Mouse (Mus musculus) liver, embryonic 14.5 days (tissue): ENCODE measurements around the gene Ddx52. TPM values are rescaled to one million over a fixed set of nuclear protein-coding genes. Genes with fewer than 3 reads are reported as not detected.

Experiments
- ATAC-seq: fragments of 200-750 bp; cut with Nextera tagmentation; 2 replicates; pipeline ENCODE4 v1.8.0; 2017; ENCODE audit warnings: moderate number of reproducible peaks, mild to moderate bottlenecking, moderate library complexity; ENCODE audit not compliant: insufficient read depth
- DNase-seq, 3 experiments: peaks; one replicate each; pipeline ENCODE4 v3.0.0-alpha.2; 2012 to 2013; ENCODE audit warnings: low read depth in 3 of 3, low spot score in 3 of 3
- H3K27ac ChIP-seq: fragments of 300-500 bp; sonication (generic); 2 replicates; pipeline ENCODE4 v1.5.1; 2014; ENCODE audit warnings: moderate library complexity, mild to moderate bottlenecking, control low read depth, inconsistent platforms
- H3K27me3 ChIP-seq: fragments of 300-500 bp; sonication (generic); 2 replicates; pipeline ENCODE4 v1.6.1; 2014; ENCODE audit warnings: mild to moderate bottlenecking, low read length, moderate library complexity; ENCODE audit not compliant: control insufficient read depth, insufficient read depth
- H3K36me3 ChIP-seq: fragments of 300-500 bp; sonication (generic); replicated peaks from 2 replicates; pipeline ENCODE4 v1.6.1; 2014; ENCODE audit warnings: low read depth; ENCODE audit not compliant: control insufficient read depth, insufficient read depth
- H3K4me1 ChIP-seq, 2 experiments: fragments of 200-500 bp in 1 of 2; fragments of 300-500 bp in 1 of 2; sonication (generic) in 1 of 2; replicated peaks; 2 replicates each; pipeline ENCODE4 v1.6.1; 2012 to 2014; ENCODE audit warnings: antibody characterized with exemption in 1 of 2, inconsistent platforms in 1 of 2, low read length in 1 of 2; ENCODE audit not compliant: control insufficient read depth in 2 of 2, insufficient read depth in 2 of 2
- H3K4me2 ChIP-seq: fragments of 300-500 bp; sonication (generic); 2 replicates; pipeline ENCODE4 v1.6.1; 2014; ENCODE audit warnings: low read depth, mild to moderate bottlenecking, control low read depth, moderate library complexity
- H3K4me3 ChIP-seq, 2 experiments: fragments of 200-500 bp in 1 of 2; fragments of 300-500 bp in 1 of 2; sonication (generic) in 1 of 2; 2 replicates each; pipeline ENCODE4 v1.5.1; 2012 to 2014; ENCODE audit warnings: low read depth in 2 of 2, low read length in 2 of 2, mild to moderate bottlenecking in 2 of 2, control low read depth in 1 of 2, inconsistent platforms in 1 of 2, moderate library complexity in 1 of 2; ENCODE audit not compliant: insufficient read depth in 1 of 2
- H3K9ac ChIP-seq: fragments of 300-500 bp; sonication (generic); replicated peaks from 2 replicates; pipeline ENCODE4 v1.6.1; 2014; ENCODE audit warnings: mild to moderate bottlenecking, control low read depth, moderate library complexity
- H3K9me3 ChIP-seq: fragments of 300-500 bp; sonication (generic); 2 replicates; pipeline ENCODE4 v1.6.1; 2016; ENCODE audit warnings: low read length, mixed read lengths; ENCODE audit not compliant: control insufficient read depth
- CTCF ChIP-seq: IDR thresholded peaks from 2 replicates; pipeline ENCODE4 v1.5.1; 2016; ENCODE audit warnings: antibody characterized with exemption, low read depth, control low read depth
- EP300 ChIP-seq: IDR thresholded peaks from 2 replicates; pipeline ENCODE4 v1.6.1; 2016; ENCODE audit warnings: antibody characterized with exemption, low read depth
- WGBS: fragments of 180-500 bp; shearing (Covaris S2); extraction: QIAGEN DNeasy Blood & Tissue Kit; methylation state at CpG from one replicate; pipeline ENCODE4 v1.1.7; 2014; ENCODE audit not compliant: insufficient replicate concordance; 5-methylcytosine and 5-hydroxymethylcytosine counted together
- polyA plus RNA-seq, 2 experiments: library from polyadenylated mRNA; depleted of rRNA in 1 of 2; stranded (reverse) in 1 of 2; unstranded in 1 of 2; fragments of >200 nt; fragmentation: Nextera tagmentation in 1 of 2; extraction: Ambion mirVana in 1 of 2; gene quantifications; 2 replicates each; pipeline versions ENCODE4 v1.2.1 to v1.2.3; 2012 to 2014

Gene Ddx52
- 5.2 and 8.6 TPM in 2 replicates for polyA plus RNA-seq (2012; rRNA removed)
- polyA plus RNA-seq (2014; fragmentation: Nextera tagmentation; extraction: Ambion mirVana): 15.6 and 16.6 TPM in 2 replicates

- Histone ChIP-seq H3K36me3 (peaks cover 27% of the 10 kb centered on the region), H3K4me3 (peak within 1 kb of the TSS; percentile 88 to 97), H3K27ac (peak within 1 kb of the TSS; percentile 60), H3K4me2 (peak within 1 kb of the TSS; percentile 90), H3K9ac (peak within 1 kb of the TSS; percentile 90), H3K9me3 (no peaks in the 10 kb centered on the region), H3K4me1 (peaks cover 9 to 10% of the 10 kb centered on the region in 2 experiments), H3K27me3 (no peaks in the 10 kb centered on the region)
- DNase-seq: peak; percentile 75 to 83 (median 75)
- under 1% methylated on average over 49 of the region's 49 CpGs for WGBS
- TF ChIP-seq CTCF: no peak
- TF ChIP-seq EP300: no peak
- ATAC-seq: peak; percentile 93
These were observed at the start of gene Ddx52 for GRCm38 (mm10) chr11:83941950-83942840. Gene Ddx52 (plus strand): TSS chr11:83942062.

DNA sequence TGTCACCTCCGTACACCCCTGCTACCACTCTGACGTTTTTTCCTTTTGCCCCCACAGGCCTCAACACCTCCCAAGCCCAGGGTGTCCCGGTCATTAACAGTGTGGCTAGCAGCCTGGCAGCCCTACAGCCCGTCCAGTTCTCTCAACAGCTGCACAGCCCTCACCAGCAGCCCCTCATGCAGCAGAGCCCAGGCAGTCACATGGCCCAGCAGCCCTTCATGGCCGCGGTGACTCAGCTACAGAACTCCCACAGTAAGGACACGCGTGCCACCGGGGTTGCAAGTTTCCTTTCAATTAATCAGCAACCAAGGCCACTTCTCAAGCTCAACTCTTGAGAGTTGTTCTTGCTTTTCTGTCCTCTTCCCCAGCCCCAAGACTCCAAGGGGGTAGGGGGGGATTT is 48.5 kb upstream of the Ddx52 start:
- H3K27me3 ChIP-seq: no peaks in the 10 kb centered on the region
- 73% methylated on average over 9 of the region's 9 CpGs for WGBS

GRCm38 (mm10) chr11:83896430-83897410 is 45.1 kb upstream of the Ddx52 start:
- H3K4me1 ChIP-seq: peaks cover 0 to 8% of the 10 kb centered on the region in 2 experiments; a peak in 2 of 4 replicates
- no peak overlapping the region for H3K4me3 ChIP-seq
- H3K9ac ChIP-seq: no peak overlapping the region
- no peaks in the 10 kb centered on the region for H3K36me3 ChIP-seq
- 58% methylated on average over 16 of the region's 16 CpGs for WGBS
- no peak overlapping the region for H3K4me2 ChIP-seq
- no peaks in the 10 kb centered on the region for H3K27me3 ChIP-seq
- H3K27ac ChIP-seq: no peak overlapping the region
- DNase-seq (no peak), ATAC-seq (no peak)
- TF ChIP-seq EP300: no peak
- TF ChIP-seq CTCF: no peak
- H3K9me3 ChIP-seq: no peaks in the 10 kb centered on the region

More for the DNA sequence above, 48.5 kb upstream of the Ddx52 start:
- no peaks in the 10 kb centered on the region for H3K36me3 ChIP-seq
- no peak overlapping the region for H3K9ac ChIP-seq
- no peak overlapping the region for H3K4me2 ChIP-seq
- ATAC-seq (no peak), DNase-seq (no peak)
- H3K9me3 ChIP-seq: no peaks in the 10 kb centered on the region
- H3K27ac ChIP-seq: no peak overlapping the region
- no peak for TF ChIP-seq EP300
- TF ChIP-seq CTCF: no peak
- no peak overlapping the region for H3K4me3 ChIP-seq
- peaks cover 0 to 8% of the 10 kb centered on the region in 2 experiments; a peak in 2 of 4 replicates for H3K4me1 ChIP-seq

DNA sequence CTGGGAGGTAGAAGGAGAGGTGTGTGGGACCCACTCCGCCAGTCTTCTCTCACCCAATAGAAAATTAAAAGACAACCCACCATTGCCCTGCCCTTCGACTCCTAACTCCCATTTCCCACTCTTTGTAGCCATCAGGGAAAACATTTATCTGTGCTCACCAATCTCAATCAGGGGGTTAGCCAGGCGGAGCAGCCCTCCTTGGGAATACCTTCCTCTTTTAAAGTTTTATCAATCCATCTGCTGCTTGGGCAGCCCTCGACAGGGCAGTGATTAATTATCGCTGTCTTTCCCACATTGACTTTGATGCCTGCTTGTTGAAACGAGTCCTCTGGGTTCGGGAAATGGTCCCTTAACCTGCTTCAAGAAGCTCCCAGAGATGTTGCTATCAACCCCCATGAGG is 44.3 kb upstream of the Ddx52 start:
- H3K27ac ChIP-seq: no peak overlapping the region
- H3K4me2 ChIP-seq: no peak overlapping the region
- peaks cover 0 to 8% of the 10 kb centered on the region in 2 experiments; a peak in 2 of 4 replicates for H3K4me1 ChIP-seq
- DNase-seq (no peak), ATAC-seq (no peak)
- TF ChIP-seq CTCF: no peak
- no peak for TF ChIP-seq EP300
- H3K9ac ChIP-seq: no peak overlapping the region
- 47% methylated on average over 7 of the region's 7 CpGs for WGBS
- no peaks in the 10 kb centered on the region for H3K27me3 ChIP-seq
- H3K4me3 ChIP-seq: no peak overlapping the region
- no peaks in the 10 kb centered on the region for H3K9me3 ChIP-seq
- H3K36me3 ChIP-seq: no peaks in the 10 kb centered on the region
